Mouse (Mus musculus) hindlimb bud, embryonic 11.5 days (tissue): ENCODE results near the gene Bcat1.

Experiments used
- DNase-seq: peaks from one replicate; pipeline ENCODE4 v3.0.0-alpha.2; 2012; ENCODE audit warnings: low read depth, low spot score; ENCODE audit errors: extremely low spot score

Bcat1 gene

DNA sequence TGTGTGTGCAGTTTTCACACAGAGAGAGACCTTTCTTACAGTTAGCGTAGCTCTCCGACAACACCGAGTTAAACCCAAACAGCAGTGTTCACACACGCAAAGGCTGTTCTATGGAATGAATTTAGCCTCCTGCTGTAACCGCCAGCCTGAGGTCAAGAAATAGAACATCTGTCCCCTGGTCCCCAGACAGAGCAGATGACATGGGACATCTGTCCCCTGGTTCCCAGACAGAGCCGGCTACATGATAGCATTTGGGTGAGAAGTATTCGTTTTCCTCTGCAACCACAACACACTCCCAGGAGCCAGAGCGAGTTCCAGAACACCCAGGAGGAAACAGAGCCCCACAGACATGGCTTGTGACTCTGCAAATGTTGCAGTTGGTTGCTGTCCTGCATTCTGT lies 63.3 kb downstream of the Bcat1 start:
- DNase-seq, result no peak

DNA sequence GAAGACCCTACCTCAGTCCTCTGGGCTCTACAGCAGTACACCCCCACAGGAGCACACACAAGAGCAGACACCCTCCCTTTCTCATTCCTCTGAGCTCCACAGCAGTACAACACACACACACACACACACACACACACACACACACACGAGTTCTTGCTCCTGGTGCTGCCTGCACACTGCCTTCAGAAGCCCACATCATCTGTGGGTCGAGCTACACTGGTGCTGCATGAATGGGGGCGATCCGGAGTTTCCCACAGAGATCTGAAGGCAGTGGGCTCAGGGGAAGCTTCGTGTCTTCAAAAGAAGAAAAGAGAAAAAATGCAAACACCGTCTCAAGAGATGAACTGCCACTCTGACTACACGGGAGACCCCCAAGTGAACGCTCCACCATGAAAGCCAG lies 64.8 kb downstream of the Bcat1 start:
- DNase-seq, result no peak

- peak; percentile 20 for DNase-seq
Observed at GRCm38 (mm10) chr6:145009859-145010818, 65.8 kb downstream of the Bcat1 start.

GRCm38 (mm10) chr6:145003459-145003858 lies 72.5 kb downstream of the Bcat1 start:
- no peak for DNase-seq

DNA sequence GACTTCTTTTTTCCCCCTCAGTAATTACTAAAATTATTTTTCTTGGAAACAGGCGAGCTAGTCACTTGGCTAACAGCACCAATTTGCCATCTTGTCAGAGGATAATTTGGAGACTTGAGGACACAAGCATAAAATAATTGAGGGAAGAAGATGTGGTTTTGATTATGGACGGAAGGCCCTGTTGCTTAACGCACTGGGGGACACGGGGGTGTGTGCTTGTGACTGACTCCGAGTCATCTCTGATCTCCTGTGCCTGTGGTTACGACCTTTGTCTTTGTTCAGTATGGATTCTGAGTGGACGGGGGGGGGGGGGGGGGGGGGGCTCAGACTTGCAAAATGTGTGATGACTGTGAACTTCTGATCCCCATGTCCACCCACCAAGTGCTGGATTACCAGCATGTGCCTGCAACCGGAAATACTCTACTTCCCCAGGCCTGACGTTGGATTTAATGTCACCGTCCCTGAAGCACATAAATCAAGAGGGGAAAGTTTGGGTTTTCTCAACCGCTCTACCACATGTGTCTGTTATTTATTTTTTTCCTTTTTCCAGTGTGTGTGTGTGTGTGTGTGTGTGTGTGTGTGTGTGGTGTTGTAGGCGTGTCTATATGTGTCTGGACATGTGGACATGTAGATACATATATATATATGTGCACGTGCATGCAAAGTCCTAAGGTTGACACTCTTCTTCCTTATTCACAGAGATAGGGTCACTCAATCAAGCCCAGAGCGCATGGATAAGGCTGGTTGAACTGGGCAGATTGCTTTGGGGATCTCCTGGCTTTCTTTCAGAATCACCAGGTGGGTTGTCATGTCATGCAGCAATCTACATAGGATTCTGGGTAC lies 73.7 kb downstream of the Bcat1 start:
- no peak for DNase-seq

- DNase-seq, result no peak
Observed at GRCm38 (mm10) chr6:145001493-145001892, 74.5 kb downstream of the Bcat1 start.

DNA sequence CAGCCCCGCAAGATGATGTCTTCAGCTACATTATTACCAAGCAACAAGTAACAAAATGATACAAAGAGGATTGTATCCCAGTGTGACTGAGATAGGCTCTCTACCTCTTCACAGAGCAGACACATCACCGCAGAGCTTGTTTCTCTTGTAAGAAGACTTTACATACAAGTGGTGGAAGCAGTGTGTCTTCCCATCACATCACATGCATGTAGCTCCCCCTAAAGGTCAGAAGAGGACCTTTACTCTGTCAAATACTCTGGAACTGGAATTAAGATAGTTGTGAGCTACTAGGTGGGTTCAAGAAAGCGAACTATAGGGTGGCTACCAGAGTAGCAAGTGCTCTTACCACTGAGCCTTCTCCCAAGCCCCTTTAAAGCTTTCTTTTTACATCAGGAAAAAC lies 78.8 kb downstream of the Bcat1 start:
- no peak for DNase-seq

GRCm38 (mm10) chr6:144992111-144992510 lies 83.9 kb downstream of the Bcat1 start:
- DNase-seq, result no peak

GRCm38 (mm10) chr6:144989193-144989592 lies 86.8 kb downstream of the Bcat1 start:
- DNase-seq, result no peak

- no peak for DNase-seq
Observed at GRCm38 (mm10) chr6:144987676-144988075, 88.3 kb downstream of the Bcat1 start.

- no peak for DNase-seq
Observed at GRCm38 (mm10) chr6:144987216-144987615, 88.8 kb downstream of the Bcat1 start.

GRCm38 (mm10) chr6:144984221-144984620 lies 91.8 kb downstream of the Bcat1 start:
- no peak for DNase-seq

GRCm38 (mm10) chr6:144982093-144982492 lies 93.9 kb downstream of the Bcat1 start:
- no peak for DNase-seq

DNA sequence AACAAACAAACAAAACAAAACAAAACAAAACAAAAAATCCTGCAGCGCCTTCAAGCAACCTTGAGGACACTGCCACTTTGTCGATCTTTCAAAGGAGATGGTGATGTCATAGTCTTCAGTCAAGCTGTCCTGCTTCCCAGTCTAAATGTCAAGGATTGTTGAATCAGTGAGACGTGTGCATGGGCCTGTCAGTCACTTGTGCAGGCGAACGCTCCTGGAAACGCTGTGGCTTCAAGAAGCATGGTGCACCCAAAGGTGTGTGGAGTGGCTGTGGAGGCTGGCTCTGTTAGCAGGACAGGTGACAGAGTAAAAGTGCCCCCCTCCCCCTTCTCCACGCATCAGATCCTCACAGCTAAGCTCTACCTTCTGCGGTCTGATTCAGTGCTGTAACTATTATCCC lies 103.6 kb downstream of the Bcat1 start:
- no peak for DNase-seq

DNA sequence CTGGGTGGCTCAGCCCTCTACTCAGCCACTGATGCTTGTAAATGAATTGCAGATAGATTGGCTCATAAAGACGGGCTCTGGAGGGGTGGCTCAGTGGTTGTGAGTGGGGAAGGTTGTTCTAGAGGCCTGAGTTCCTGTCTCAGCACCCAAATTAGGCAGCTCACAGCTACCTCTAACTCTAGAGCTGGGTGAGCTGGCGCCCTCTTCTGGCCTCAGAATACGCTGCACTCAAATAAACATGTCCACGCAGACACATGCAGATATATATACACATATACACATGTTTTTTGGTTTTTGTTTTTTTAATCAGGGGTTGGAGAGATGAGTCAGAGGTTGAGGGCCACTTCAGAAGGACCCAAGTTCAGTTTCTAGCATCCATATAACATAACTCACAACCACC lies 105.1 kb downstream of the Bcat1 start:
- DNase-seq, result no peak

DNA sequence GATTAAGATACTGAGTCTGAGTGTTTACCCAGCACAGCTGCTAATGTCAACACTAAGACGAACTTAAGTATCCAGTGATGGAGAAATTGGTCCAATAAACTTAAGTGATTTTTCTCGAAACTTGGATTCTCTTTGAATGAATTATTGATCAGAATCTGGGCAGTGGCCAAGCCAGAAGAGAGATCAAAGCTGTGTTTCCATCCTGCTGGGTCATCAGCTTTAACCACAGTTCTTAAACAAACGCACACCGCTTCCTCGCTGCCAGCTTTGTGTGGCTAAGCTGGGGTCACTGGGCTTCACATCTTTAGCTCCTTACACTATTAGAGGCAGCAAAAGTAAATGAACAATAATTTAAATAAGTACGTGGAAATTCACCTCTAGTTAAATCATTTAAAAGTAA lies 108.4 kb downstream of the Bcat1 start:
- no peak for DNase-seq

GRCm38 (mm10) chr6:144964205-144964604 lies 111.8 kb downstream of the Bcat1 start:
- no peak for DNase-seq

- DNase-seq, result no peak
Observed at GRCm38 (mm10) chr6:144963156-144963555, 112.8 kb downstream of the Bcat1 start.

DNA sequence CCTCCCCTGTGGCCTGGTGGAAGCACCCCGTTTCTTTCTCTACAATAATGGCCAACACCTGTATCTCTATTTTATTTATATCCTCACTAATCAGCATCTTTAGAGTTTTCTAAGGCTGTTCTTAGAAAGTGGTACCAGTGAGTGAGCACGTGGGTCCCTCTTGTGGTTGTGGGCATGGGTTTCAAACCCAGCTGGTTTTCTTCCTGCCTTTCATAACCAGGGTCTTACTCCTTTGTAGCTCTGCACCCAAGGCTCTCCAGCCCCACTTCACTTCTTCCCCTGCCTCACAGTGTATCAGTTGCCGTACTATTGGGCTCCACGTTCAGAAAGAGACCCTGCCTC lies 114.0 kb downstream of the Bcat1 start:
- no peak for DNase-seq

- no peak for DNase-seq
Observed at GRCm38 (mm10) chr6:144961253-144962012, 114.6 kb downstream of the Bcat1 start.

- DNase-seq, result no peak
Observed at GRCm38 (mm10) chr6:144955887-144956547, 120.0 kb downstream of the Bcat1 start.
